Mouse (Mus musculus) olfactory bulb, adult 2 months (tissue): Measurements from ENCODE around the gene Spink4. TPM values are rescaled to one million over a fixed set of nuclear protein-coding genes. Genes with fewer than 3 reads are reported as not detected.

ENCODE experiments used
- H3K27ac ChIP-seq: fragments of 200-500 bp; 2 replicates; pipeline ENCODE4 v1.5.1; 2012; ENCODE audit warnings: low read depth, low read length; ENCODE audit not compliant: insufficient read depth
- H3K4me1 ChIP-seq: fragments of 200-500 bp; 2 replicates; pipeline ENCODE4 v1.6.1; 2012; ENCODE audit warnings: low read length; ENCODE audit not compliant: control insufficient read depth, insufficient read depth
- H3K4me3 ChIP-seq: fragments of 200-500 bp; 2 replicates; pipeline ENCODE4 v1.5.1; 2012; ENCODE audit warnings: mild to moderate bottlenecking, low read depth, low read length, moderate library complexity; ENCODE audit not compliant: insufficient read depth
- CTCF ChIP-seq: fragments of 200-500 bp; IDR thresholded peaks from 2 replicates; pipeline ENCODE4 v1.5.1; 2012; ENCODE audit warnings: low read depth, mild to moderate bottlenecking, low read length, moderate library complexity; ENCODE audit not compliant: insufficient read depth
- POLR2A ChIP-seq: fragments of 200-500 bp; IDR thresholded peaks from 2 replicates; pipeline ENCODE4 v1.6.1; 2012; ENCODE audit warnings: mild to moderate bottlenecking, low read depth, low read length, moderate library complexity; ENCODE audit not compliant: insufficient read depth
- WGBS: fragments of 180-500 bp; shearing (Covaris S2); methylation state at CpG from one replicate; pipeline ENCODE4 v1.1.7; 2018; 5-methylcytosine and 5-hydroxymethylcytosine counted together
- polyA plus RNA-seq: library from polyadenylated mRNA; stranded (reverse); fragments of >200 nt; gene quantifications from 2 replicates; pipeline ENCODE4 v1.2.4, GENCODE M21; 2012; ENCODE audit warnings: low replicate concordance; ENCODE audit not compliant: missing spikeins, insufficient read depth, insufficient read length

The Spink4 gene
- polyA plus RNA-seq, 1 experiment = not detected

DNA sequence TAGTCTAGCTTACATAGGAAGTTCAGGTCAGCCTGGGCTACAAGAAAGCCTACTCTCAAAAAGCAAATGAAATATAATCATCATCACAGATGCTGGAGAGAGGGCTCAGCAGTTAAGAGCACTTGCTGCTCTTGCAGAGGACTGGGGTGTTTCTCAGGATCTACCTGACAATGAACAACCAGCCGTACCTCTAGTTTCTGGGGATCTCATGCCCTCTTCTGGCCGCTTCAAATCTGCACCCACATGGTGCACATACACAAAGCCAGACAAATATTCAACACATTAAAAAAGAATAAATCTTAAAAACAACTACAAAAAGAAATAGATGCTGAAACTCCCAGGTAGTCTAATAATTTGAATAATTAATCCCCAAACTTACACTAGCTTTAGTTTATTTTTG, 24.2 kb upstream of the Spink4 start:
- TF ChIP-seq POLR2A (no peak), CTCF (no peak)

DNA sequence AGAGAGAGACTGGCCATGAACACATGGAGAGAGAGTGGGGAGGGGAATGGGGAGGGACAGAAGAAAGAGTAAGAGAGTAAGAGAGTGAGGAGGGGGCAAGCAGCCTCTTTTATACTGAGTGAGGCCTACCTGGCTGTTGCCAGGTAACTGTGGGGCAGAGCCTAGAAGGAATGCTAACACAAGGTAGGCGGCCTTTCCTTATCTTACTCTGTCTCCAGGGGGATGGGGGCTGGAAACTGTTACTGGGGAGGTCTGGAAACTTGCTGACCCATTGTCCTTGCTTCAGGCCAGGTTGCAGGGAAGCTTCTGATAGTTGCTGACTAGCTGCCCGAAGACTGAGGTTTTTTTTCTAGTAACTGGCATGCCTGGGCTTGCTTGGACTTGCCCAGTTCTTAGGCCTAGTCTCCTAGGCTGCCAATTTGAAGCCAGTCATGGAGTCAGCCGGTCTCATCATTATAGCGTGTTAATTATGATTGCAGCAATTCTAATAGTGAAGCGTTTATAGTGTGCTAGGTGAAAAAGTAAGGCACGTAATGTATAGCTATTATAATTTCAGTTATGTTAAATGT, 21.3 kb upstream of the Spink4 start:
- WGBS = 92% methylated on average over 6 of the region's 6 CpGs
- no peak overlapping the region for H3K4me3 ChIP-seq
- no peaks in the 10 kb centered on the region for H3K4me1 ChIP-seq
- TF ChIP-seq CTCF = no peak
- TF ChIP-seq POLR2A = no peak
- no peak overlapping the region for H3K27ac ChIP-seq

More for the DNA sequence above, 24.2 kb upstream of the Spink4 start:
- H3K27ac ChIP-seq = no peak overlapping the region
- H3K4me1 ChIP-seq = no peaks in the 10 kb centered on the region
- 100% methylated on average over 2 of the region's 2 CpGs for WGBS
- no peak overlapping the region for H3K4me3 ChIP-seq

DNA sequence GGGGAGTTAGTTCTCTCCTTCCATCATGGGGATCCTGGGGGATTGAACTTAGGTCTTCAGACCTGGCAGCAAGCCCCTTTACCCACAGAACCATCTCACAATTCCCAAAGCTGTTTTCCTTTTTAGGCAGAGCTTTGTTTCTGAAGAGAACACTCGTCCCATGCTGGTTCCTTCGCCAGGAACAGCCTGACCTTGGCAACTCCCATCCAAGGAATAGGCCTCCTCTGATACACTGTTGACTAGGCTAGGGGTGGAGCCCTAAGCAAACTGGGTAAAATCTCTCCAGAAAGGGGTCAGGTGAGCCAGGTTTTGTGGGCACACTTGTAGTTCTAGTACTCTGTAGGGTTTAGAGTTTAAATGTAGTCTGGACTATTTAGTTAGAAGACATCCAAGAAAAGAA, 20.6 kb upstream of the Spink4 start:
- TF ChIP-seq POLR2A = no peak
- no peak for TF ChIP-seq CTCF
- H3K27ac ChIP-seq = no peak overlapping the region
- WGBS = 67% methylated on average over 2 of the region's 2 CpGs
- no peaks in the 10 kb centered on the region for H3K4me1 ChIP-seq
- no peak overlapping the region for H3K4me3 ChIP-seq

DNA sequence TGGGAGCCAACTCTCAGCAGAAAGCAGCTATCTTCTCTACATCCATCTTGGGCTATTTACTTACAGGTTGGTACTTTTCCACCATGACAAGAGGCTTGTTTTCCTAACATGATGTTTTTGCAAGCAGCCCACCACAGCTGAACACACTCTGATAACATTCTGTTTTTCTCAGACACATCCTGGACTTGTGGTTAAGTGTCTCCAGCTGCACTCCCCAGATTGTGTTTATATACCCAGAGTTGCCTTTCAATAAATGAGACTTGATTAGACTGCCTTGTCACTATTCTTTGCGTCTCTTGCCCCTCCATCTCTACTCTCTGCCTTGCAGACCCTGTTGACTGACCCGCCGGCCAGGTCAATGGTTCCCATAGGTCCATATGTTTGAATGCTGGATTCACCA, 19.8 kb upstream of the Spink4 start:
- TF ChIP-seq POLR2A = no peak
- no peak for TF ChIP-seq CTCF
- Histone ChIP-seq H3K4me3 (no peak overlapping the region), H3K27ac (no peak overlapping the region), H3K4me1 (no peaks in the 10 kb centered on the region)
- 94% methylated on average over 3 of the region's 3 CpGs for WGBS

DNA sequence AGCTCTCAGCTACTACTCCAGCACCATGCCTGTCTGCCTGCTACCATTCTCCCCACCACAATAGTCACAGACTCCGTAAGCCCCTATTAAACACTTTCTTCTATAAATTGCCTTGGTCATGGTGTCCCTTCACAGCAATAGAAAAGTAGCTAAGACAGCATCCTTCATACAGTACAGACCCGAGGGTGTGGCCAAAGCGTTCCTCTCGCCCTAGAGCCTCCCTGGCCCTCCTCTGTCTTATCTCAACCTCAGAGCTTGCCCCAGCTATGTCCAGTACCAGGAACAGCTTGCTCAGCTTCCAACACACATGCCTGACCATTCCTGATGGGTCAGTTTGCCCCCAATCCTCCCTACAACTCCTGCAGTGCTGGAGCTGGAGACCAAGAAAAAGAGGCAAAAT, 19.2 kb upstream of the Spink4 start:
- TF ChIP-seq POLR2A = no peak
- no peak for TF ChIP-seq CTCF
- Histone ChIP-seq H3K27ac (no peak overlapping the region), H3K4me3 (no peak overlapping the region), H3K4me1 (no peaks in the 10 kb centered on the region)
- 91% methylated on average over 4 of the region's 4 CpGs for WGBS

DNA sequence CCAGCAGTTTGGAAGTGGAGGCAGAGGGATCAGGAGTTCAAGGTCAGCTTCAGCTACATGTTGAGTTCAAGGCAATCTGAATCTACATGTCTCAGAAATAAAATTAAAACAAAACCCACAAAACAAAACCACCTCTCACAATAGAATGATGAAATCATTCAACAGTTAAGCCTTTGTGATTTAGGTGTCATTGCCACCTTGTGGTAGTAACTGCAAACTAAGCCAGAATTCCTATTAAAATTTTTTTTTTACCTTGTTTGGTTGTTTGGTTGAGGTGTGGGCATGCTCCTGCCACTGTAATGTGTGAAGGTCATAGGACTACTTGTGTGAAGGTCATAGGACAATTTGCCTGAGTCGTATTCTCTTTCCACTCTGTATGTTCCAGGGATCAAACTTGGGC, 13.6 kb upstream of the Spink4 start:
- 61% methylated on average over 1 of the region's 1 CpGs for WGBS
- no peaks in the 10 kb centered on the region for H3K4me1 ChIP-seq
- TF ChIP-seq CTCF (no peak), POLR2A (no peak)

DNA sequence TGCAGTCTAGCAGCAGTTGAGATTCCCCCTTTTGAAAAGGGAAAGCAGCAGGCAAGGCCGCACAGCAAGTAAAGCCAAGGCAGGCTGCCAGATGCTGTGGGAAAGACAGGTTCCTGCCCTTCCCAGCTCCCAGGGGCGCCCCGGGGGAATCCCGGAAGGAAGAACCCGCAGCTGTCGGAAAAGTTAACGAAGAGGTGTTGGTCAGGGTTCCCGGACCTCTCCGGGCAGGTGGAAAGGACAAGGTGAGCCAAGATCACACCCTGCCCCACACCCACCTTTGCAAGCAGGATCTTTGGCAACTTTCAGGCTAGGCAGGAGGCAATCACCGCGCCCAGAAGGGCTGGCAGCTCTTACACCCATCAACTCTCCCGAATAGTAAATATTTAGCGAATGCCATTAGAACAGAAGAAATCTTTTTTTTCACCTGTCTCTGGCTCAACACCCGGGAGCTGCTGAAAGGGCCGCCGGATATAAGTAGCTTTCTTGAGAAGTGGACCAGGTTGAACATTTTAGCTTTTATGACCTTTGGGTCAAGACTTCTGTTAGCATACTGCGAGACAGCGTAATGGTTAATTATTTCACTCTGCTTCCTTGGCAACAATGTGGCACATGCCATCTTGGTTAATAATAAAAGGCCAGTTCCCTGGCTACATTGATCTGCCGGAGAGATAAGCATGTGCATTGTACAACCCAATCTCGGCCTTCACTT, 11.4 kb upstream of the Spink4 start:
- Histone ChIP-seq H3K4me3 (no peak overlapping the region), H3K4me1 (no peaks in the 10 kb centered on the region), H3K27ac (no peak overlapping the region)
- TF ChIP-seq POLR2A = no peak
- no peak for TF ChIP-seq CTCF
- WGBS = 52% methylated on average over 20 of the region's 20 CpGs

More for the DNA sequence above, 13.6 kb upstream of the Spink4 start:
- Histone ChIP-seq H3K4me3 (no peak overlapping the region), H3K27ac (no peak overlapping the region)

DNA sequence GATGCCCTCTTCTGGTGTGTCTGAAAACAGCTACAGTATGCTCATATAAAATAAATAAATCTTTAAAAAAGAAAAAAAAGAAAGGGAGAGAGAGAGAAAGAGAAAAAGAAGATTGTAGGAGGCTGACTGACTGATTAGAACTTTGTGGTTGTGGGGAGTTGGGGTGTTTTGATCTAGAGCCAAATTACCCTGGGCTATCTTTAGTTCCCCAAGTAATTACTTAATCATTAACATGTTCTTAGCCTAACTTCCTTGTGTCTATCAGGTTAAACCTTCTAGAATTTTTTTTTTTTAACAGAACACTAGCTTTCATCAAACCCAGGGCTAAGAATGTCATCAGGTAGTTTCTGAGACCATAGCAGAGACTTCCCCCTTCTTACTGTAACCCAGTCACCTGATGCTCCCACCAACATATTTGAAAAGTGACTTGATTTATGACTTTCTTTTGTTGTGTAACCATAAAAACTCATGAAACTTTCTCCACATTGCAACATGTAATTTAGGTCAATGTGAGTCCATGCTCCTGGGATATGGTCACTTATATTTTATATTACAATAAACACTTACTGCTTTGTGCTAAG, 5.5 kb upstream of the Spink4 start:
- TF ChIP-seq POLR2A (no peak), CTCF (no peak)
- Histone ChIP-seq H3K4me3 (no peak overlapping the region), H3K27ac (no peak overlapping the region), H3K4me1 (no peaks in the 10 kb centered on the region)

DNA sequence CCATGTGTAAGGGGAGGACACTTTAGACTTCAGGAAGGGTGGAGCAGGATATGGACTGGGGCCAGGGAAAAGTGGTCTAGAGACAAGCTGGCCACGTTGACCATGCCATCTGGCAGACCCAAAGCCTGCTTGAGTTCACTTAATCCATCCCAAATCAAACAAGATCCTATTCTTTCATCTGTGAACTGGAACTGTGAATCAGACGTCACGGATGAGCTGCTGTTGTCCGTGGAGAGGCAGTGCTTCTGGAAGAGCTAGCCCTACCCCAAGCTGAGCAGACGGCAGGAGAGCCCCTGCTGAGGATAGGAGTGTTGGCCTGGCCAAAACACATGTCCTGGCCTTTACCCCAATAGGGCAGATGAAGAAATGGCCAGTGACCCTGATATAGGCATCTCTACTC, 3.9 kb upstream of the Spink4 start:
- Histone ChIP-seq H3K4me1 (no peaks in the 10 kb centered on the region), H3K4me3 (no peak overlapping the region), H3K27ac (no peak overlapping the region)
- 75% methylated on average over 5 of the region's 5 CpGs for WGBS
- TF ChIP-seq POLR2A (no peak), CTCF (no peak)
